Mouse (Mus musculus) testis, adult 2 months (tissue): Measurements from ENCODE around the gene Atxn1. TPM values are rescaled to one million over a fixed set of nuclear protein-coding genes. Genes with fewer than 3 reads are reported as not detected.
A peak's percentile ranks its signal among the peaks of the same experiment; 100 is the strongest.

ENCODE experiments used
- H3K27ac ChIP-seq: fragments of 200-500 bp; 2 replicates; pipeline ENCODE4 v1.5.1; 2012; ENCODE audit warnings: low read depth, low read length; ENCODE audit not compliant: control insufficient read depth, insufficient read depth
- H3K27me3 ChIP-seq: fragments of 200-500 bp; 2 replicates; pipeline ENCODE4 v1.6.1; 2012; ENCODE audit warnings: mild to moderate bottlenecking, low read length, moderate library complexity; ENCODE audit not compliant: control insufficient read depth, insufficient read depth
- H3K36me3 ChIP-seq: fragments of 200-500 bp; 2 replicates; pipeline ENCODE4 v1.6.1; 2012; ENCODE audit warnings: mild to moderate bottlenecking, low read length; ENCODE audit not compliant: control insufficient read depth, insufficient read depth
- H3K4me1 ChIP-seq: fragments of 200-500 bp; 2 replicates; pipeline ENCODE4 v1.6.1; 2012; ENCODE audit warnings: low read length; ENCODE audit not compliant: control insufficient read depth, insufficient read depth
- H3K4me3 ChIP-seq: fragments of 200-500 bp; 2 replicates; pipeline ENCODE4 v1.5.1; 2012; ENCODE audit warnings: low read depth, mild to moderate bottlenecking, low read length, moderate library complexity, mixed read lengths; ENCODE audit not compliant: control insufficient read depth
- CTCF ChIP-seq: fragments of 200-500 bp; IDR thresholded peaks from 2 replicates; pipeline ENCODE4 v1.5.1; 2012; ENCODE audit warnings: low read depth, mild to moderate bottlenecking, inconsistent platforms, low read length, moderate library complexity; ENCODE audit not compliant: control insufficient read depth, insufficient read depth, insufficient replicate concordance
- POLR2A ChIP-seq: fragments of 200-500 bp; IDR thresholded peaks from 2 replicates; pipeline ENCODE4 v1.6.1; 2012; ENCODE audit warnings: low read depth, mild to moderate bottlenecking, inconsistent platforms, low read length, moderate library complexity; ENCODE audit not compliant: control insufficient read depth
- polyA plus RNA-seq: library from polyadenylated mRNA; depleted of rRNA; stranded (reverse); fragments of >200 nt; gene quantifications from 2 replicates; pipeline ENCODE4 v1.2.3, GENCODE M21; 2012

Atxn1 gene
- polyA plus RNA-seq, 1 experiment: 3.2 TPM

GRCm38 (mm10) chr13:45822491-45822829, 142.3 kb downstream of the Atxn1 start:
- Histone ChIP-seq H3K4me1 (no peaks in the 10 kb centered on the region), H3K27ac (no peak overlapping the region)

DNA sequence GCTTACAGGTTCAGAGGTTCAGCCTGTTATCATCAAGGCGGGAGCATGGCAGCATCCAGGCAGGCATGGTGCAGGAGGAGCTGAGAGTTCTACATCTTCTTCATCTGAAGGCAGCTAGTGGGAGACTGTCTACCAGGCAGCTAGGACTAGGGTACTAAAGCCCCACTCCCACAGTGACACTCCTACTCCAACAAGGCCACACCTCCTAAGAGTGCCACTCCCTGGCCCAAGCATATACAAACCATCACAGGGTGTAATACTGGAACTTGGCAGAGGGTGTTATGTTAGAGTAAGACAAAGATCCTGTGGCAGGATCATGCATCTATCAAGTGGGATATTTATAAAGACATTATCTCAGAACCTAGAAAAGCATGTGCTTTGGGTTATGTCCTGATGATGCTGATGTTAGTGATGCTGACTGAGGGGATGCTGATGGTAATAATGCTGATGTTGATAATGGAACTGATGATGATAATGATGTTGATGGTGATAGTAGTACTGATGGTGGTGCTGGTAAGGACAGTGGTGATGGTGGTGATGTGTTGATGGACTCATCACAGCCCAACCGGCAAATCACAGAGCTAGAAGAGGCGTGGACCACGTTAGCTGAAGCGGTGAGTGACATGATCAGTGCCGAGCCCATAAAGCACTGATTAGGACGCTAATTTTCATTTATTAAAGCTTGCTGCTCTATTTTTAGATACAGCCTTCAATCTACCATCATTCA, 142.9 kb downstream of the Atxn1 start:
- Histone ChIP-seq H3K27ac (no peak overlapping the region), H3K4me1 (no peaks in the 10 kb centered on the region), H3K36me3 (no peaks in the 10 kb centered on the region), H3K27me3 (no peaks in the 10 kb centered on the region), H3K4me3 (no peak overlapping the region)
- TF ChIP-seq CTCF (no peak), POLR2A (no peak)

More at GRCm38 (mm10) chr13:45822491-45822829, 142.3 kb downstream of the Atxn1 start:
- TF ChIP-seq POLR2A: no peak
- no peak for TF ChIP-seq CTCF
- Histone ChIP-seq H3K4me3 (no peak overlapping the region), H3K27me3 (no peaks in the 10 kb centered on the region), H3K36me3 (no peaks in the 10 kb centered on the region)

GRCm38 (mm10) chr13:45820473-45821230, 144.2 kb downstream of the Atxn1 start:
- Histone ChIP-seq H3K27ac (no peak overlapping the region), H3K4me1 (no peaks in the 10 kb centered on the region)
- TF ChIP-seq POLR2A (no peak), CTCF (no peak)

DNA sequence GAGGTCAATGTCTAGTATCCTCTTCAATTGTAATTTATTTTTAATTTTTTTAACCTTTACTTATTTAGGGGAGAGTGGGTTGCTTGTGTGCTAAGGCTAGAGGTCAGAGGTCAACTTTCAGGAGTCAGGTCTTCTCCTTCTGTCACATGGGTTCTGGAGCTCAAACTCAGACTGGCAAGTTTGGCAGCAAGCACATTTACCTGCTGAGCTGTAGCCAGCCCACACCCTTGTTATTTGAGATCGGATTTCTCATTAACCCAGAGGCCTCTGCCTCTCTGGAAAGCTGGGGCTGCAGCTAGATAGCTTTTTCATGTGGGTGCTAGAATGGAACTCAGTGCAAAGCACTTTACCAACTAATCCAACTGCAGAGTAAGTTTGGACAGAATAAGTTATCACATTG, 148.1 kb downstream of the Atxn1 start:
- H3K27me3 ChIP-seq: no peaks in the 10 kb centered on the region
- no peaks in the 10 kb centered on the region for H3K36me3 ChIP-seq
- no peak overlapping the region for H3K27ac ChIP-seq
- no peaks in the 10 kb centered on the region for H3K4me1 ChIP-seq
- no peak overlapping the region for H3K4me3 ChIP-seq
- TF ChIP-seq POLR2A (no peak), CTCF (no peak)

More at GRCm38 (mm10) chr13:45820473-45821230, 144.2 kb downstream of the Atxn1 start:
- Histone ChIP-seq H3K4me3 (no peak overlapping the region), H3K36me3 (no peaks in the 10 kb centered on the region), H3K27me3 (no peaks in the 10 kb centered on the region)

DNA sequence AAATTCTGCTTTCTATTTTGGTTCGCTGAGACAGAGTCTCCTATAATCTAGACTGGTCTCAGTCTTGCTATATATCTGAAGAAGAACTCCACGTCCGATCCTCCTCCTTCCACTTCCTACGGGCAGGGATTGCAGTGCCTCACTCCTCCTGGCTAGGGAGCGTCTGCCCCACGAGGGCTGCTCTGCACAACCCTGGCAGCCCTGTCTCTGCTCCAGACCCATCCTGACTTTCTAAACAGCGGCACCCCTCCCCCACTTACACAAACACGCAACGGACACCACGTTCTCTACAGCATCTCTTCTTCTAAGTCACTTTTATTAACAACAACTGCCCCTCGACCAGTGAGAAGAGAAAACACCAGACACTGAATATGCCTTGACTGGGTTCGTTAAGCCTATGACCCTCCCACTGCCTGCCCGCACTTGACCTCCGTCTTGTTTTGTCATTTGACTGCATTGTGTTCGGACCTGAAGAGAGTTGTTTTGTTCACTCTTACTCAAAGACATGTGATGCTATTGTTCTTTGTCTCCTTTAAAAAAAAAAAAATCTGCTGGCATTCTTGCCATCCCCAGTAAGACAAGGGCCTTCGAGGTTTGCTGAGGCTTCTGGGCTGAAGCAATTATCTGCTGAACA, 154.9 kb downstream of the Atxn1 start:
- Histone ChIP-seq H3K4me1 (no peaks in the 10 kb centered on the region), H3K4me3 (no peak overlapping the region), H3K27me3 (no peaks in the 10 kb centered on the region), H3K27ac (no peak overlapping the region), H3K36me3 (no peaks in the 10 kb centered on the region)
- TF ChIP-seq CTCF (no peak), POLR2A (no peak)

GRCm38 (mm10) chr13:45807593-45808043, 157.2 kb downstream of the Atxn1 start:
- peak; percentile 79 for TF ChIP-seq CTCF
- no peak for TF ChIP-seq POLR2A
- Histone ChIP-seq H3K4me1 (no peaks in the 10 kb centered on the region), H3K27ac (no peak overlapping the region), H3K4me3 (peak overlapping the region; percentile 3; the same call in 1 of the 2 replicates), H3K36me3 (no peaks in the 10 kb centered on the region), H3K27me3 (no peaks in the 10 kb centered on the region)
